Mouse (Mus musculus): ENCODE results near the gene Psmb1.

DNA sequence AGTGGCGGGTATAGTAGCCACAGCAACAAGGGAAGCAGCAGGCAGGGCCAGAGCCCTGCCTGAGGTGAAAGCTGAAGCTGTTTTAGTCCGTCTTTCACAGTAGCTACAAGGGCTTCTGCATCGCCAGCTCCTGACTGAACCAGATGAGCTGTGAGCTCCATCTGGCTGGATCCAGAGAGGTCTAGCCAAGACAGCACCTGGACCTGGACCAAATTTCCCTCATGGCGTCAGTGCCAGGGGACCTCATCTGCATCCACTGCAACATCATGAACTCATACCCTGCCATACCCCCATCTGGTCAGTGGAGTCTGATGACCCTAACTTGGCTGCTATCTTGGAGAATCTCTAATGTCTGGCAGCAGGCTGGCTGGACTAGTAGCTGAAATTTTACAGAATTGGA is 39.8 kb downstream of the Psmb1 start:
- TF ChIP-seq CTCF (conservative IDR thresholded peaks at IDR 0.05; ENCODE audit: low read length) (no peak), NANOG (IDR thresholded peaks at IDR 0.05; ENCODE audit: borderline replicate concordance, low read length) (no peak), POU5F1 (IDR thresholded peaks at IDR 0.05; ENCODE audit: borderline replicate concordance, low read length) (no peak)

Data from E14TG2a.4 (cell line).